ENCODE assay signal across 8 mouse cellular contexts in the genomic region with DNA sequence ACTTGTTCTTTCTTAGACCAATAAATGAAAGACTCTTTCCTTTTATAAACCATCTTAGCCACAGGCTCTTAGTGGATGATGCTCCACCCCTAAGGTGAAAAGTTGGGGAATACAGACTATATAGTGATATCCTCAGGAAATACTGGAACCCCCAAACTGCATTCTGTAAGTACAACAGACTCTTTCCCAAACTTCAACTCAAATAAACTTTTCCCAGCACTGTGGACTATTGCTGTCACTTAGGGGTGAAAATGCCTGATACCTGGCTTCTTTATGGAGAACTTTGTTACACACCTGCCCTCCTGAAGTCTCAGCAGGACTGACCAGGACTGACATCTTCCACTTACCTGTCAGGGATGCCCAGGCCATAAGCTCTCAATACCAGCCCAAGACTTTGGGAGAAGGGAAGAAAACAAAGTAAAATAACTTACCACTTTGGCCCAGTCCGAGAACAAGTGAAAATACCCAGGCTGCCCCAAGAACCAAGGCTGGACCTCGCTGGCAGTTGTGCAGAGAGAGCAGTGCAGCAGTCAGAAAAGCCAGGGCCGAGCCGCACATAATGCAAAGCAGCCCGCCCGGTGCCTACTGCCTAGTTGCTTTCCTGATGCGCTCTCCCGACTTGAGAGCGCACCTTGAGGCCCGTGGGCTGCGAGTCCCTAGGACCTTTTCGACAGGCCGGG. TPM values are rescaled to one million over a fixed set of nuclear protein-coding genes. Genes with fewer than 3 reads are reported as not detected.
DNase-seq lines count a peak whose midpoint lies in the region; ATAC-seq lines count a peak whose summit lies in the region.

No protein-coding gene starts in this region.

- H3K9ac ChIP-seq in heart, embryonic 11.5 days (ENCODE audit: low read depth, low read length): peak overlapping the region; percentile 83
- peak overlapping the region; percentile 88 for H3K9ac ChIP-seq in forebrain, embryonic 11.5 days (ENCODE audit: low read length)
- peak overlapping the region; percentile 72 for H3K9ac ChIP-seq in neural tube, embryonic 12.5 days

- no peaks in the 10 kb centered on the region; the same call in 1 of the 2 replicates for H3K27me3 ChIP-seq in heart, embryonic 11.5 days (ENCODE audit: control insufficient read depth, insufficient read depth, low read length)
- no peaks in the 10 kb centered on the region for H3K27me3 ChIP-seq in forebrain, embryonic 11.5 days (ENCODE audit: control insufficient read depth, insufficient read depth, low read length)
- no peaks in the 10 kb centered on the region for H3K27me3 ChIP-seq in limb, embryonic 10.5 days (ENCODE audit: low read depth, poor library complexity, severe bottlenecking)
- H3K27me3 ChIP-seq in neural tube, embryonic 12.5 days (replicated peaks): no peaks in the 10 kb centered on the region

- ATAC-seq in heart, embryonic 11.5 days (replicated peaks; ENCODE audit: insufficient number of reproducible peaks, low FRiP score, low TSS enrichment): peak; percentile 17; the same call in 1 of the 2 replicates
- peak; percentile 39 for ATAC-seq in forebrain, embryonic 11.5 days (replicated peaks; ENCODE audit: low FRiP score)
- peak; percentile 49 for ATAC-seq in neural tube, embryonic 12.5 days (ENCODE audit: low FRiP score, low read depth)

- peak overlapping the region; percentile 91 for H3K4me2 ChIP-seq in heart, embryonic 11.5 days
- H3K4me2 ChIP-seq in forebrain, embryonic 11.5 days (ENCODE audit: low read depth, low read length, severe bottlenecking): peak overlapping the region; percentile 85
- H3K4me2 ChIP-seq in neural tube, embryonic 12.5 days (replicated peaks): peak overlapping the region; percentile 82

- peak overlapping the region; percentile 71 for H3K4me3 ChIP-seq in heart, embryonic 11.5 days (ENCODE audit: low read depth, low read length)
- H3K4me3 ChIP-seq in forebrain, embryonic 11.5 days (ENCODE audit: low read depth, low read length): peak overlapping the region; percentile 60
- H3K4me3 ChIP-seq in limb, embryonic 10.5 days: peak overlapping the region; percentile 72
- H3K4me3 ChIP-seq in neural tube, embryonic 12.5 days: peak overlapping the region; percentile 59

- DNase-seq in heart, postnatal 14 days: no peak
- peak; percentile 50 for DNase-seq in CD4-positive, CD25-positive, alpha-beta regulatory T cell, adult 2 months (ENCODE audit: low read depth, low spot score)
- no peak for DNase-seq in forebrain, embryonic 11.5 days (ENCODE audit: low spot score)
- DNase-seq in limb, embryonic 10.5 days (ENCODE audit: low spot score): no peak
- no peak for DNase-seq in adrenal gland, adult 18-20 months (ENCODE audit: low spot score in 2 of 2)
- DNase-seq in cerebellum, adult 9-10 months: no peak

- no peaks in the 10 kb centered on the region for H3K9me3 ChIP-seq in heart, embryonic 11.5 days (replicated peaks; ENCODE audit: control insufficient read depth, low read length)
- no peaks in the 10 kb centered on the region for H3K9me3 ChIP-seq in forebrain, embryonic 11.5 days (ENCODE audit: control insufficient read depth, low read length)
- H3K9me3 ChIP-seq in limb, embryonic 10.5 days (replicated peaks): no peaks in the 10 kb centered on the region
- no peaks in the 10 kb centered on the region for H3K9me3 ChIP-seq in neural tube, embryonic 12.5 days

- intact Hi-C loops in heart, postnatal 14 days (cut with DNase I): loop anchor here (10.0 kb wide), 1 partner anchor 163 kb away; no protein-coding TSS in a partner anchor

- H3K4me1 ChIP-seq in heart, embryonic 11.5 days (ENCODE audit: control insufficient read depth, insufficient read depth, low read length): peaks cover 5% of the 10 kb centered on the region; the same call in 1 of the 2 replicates
- H3K4me1 ChIP-seq in forebrain, embryonic 11.5 days (replicated peaks; ENCODE audit: control insufficient read depth, insufficient read depth, low read length): peaks cover 17% of the 10 kb centered on the region
- H3K4me1 ChIP-seq in limb, embryonic 10.5 days: peaks cover 27% of the 10 kb centered on the region
- H3K4me1 ChIP-seq in neural tube, embryonic 12.5 days: peaks cover 21% of the 10 kb centered on the region

- H3K36me3 ChIP-seq in heart, embryonic 11.5 days (ENCODE audit: control insufficient read depth, insufficient read depth, low read length): no peaks in the 10 kb centered on the region
- H3K36me3 ChIP-seq in forebrain, embryonic 11.5 days (ENCODE audit: control insufficient read depth, insufficient read depth, low read length): no peaks in the 10 kb centered on the region
- no peaks in the 10 kb centered on the region for H3K36me3 ChIP-seq in limb, embryonic 10.5 days
- H3K36me3 ChIP-seq in neural tube, embryonic 12.5 days: no peaks in the 10 kb centered on the region

- H3K27ac ChIP-seq in heart, embryonic 11.5 days (ENCODE audit: low read depth, low read length): peak overlapping the region; percentile 91; the same call in 1 of the 2 replicates
- H3K27ac ChIP-seq in forebrain, embryonic 11.5 days (ENCODE audit: low read depth, low read length): peak overlapping the region; percentile 99
- H3K27ac ChIP-seq in limb, embryonic 10.5 days: peak overlapping the region; percentile 93
- peak overlapping the region; percentile 90; the same call in 1 of the 2 replicates for H3K27ac ChIP-seq in neural tube, embryonic 12.5 days

- 2% methylated on average over 13 of the region's 13 CpGs for WGBS in heart, embryonic 11.5 days (ENCODE audit: insufficient replicate concordance)
- WGBS in forebrain, embryonic 11.5 days: 0% methylated on average over 13 of the region's 13 CpGs
- WGBS in limb, embryonic 10.5 days: under 1% methylated on average over 13 of the region's 13 CpGs
- 1% methylated on average over 13 of the region's 13 CpGs for WGBS in neural tube, embryonic 12.5 days

RNA-seq across cellular contexts. Expression of gene Itgb8, which starts 1.2 kb away (rescaled TPM):
- 6.5 and 6.7 TPM in 2 replicates for polyA plus RNA-seq in heart, embryonic 11.5 days (2014; fragmentation: Nextera tagmentation; extraction: Ambion mirVana)
- total RNA-seq in heart, postnatal 14 days (2021): 1 to 10 TPM; 1.8 to 2.3 TPM
- 21.5 and 25.2 TPM in 2 replicates for polyA plus RNA-seq in forebrain, embryonic 11.5 days (2014; fragmentation: Nextera tagmentation; extraction: Ambion mirVana)
- polyA plus RNA-seq in limb, embryonic 10.5 days (2016; fragmentation: Nextera tagmentation; extraction: Ambion mirVana): 1.5 and 4.2 TPM in 2 replicates
- polyA plus RNA-seq in neural tube, embryonic 12.5 days (2016; fragmentation: Nextera tagmentation; extraction: Ambion mirVana): 14.9 and 15.6 TPM in 2 replicates
- total RNA-seq in adrenal gland, adult 18-20 months (2021): 1 to 10 TPM; 2.5 to 3.3 TPM
